Mouse (Mus musculus): ENCODE measurements around the gene Prkg1. TPM values are rescaled to one million over a fixed set of nuclear protein-coding genes. Genes with fewer than 3 reads are reported as not detected.
A peak's percentile ranks its signal among the peaks of the same experiment; 100 is the strongest.

Gene Prkg1
- polyA plus RNA-seq, 1 experiment from 2014 or later, result 3.2 TPM

- 84% methylated on average over 7 of the region's 7 CpGs for WGBS
- no peak overlapping the region for H3K4me3 ChIP-seq
- no peaks in the 10 kb centered on the region for H3K9me3 ChIP-seq (replicated peaks)
- no peaks in the 10 kb centered on the region for H3K36me3 ChIP-seq
- no peaks in the 10 kb centered on the region for H3K27me3 ChIP-seq (ENCODE audit: low read depth, poor library complexity, severe bottlenecking)
- H3K27ac ChIP-seq (replicated peaks), result no peak overlapping the region
- peaks cover 10% of the 10 kb centered on the region; the same call in 1 of the 2 replicates for H3K4me1 ChIP-seq
- DNase-seq (ENCODE audit: low spot score), result no peak
Observed at GRCm38 (mm10) chr19:31655826-31656225, 109.0 kb downstream of the Prkg1 start.

- peaks cover 4% of the 10 kb centered on the region; the same call in 1 of the 2 replicates for H3K4me1 ChIP-seq
- H3K27ac ChIP-seq (replicated peaks), result no peak overlapping the region
- no peak overlapping the region for H3K4me3 ChIP-seq
- 90% methylated on average over 6 of the region's 6 CpGs for WGBS
- H3K27me3 ChIP-seq (ENCODE audit: low read depth, poor library complexity, severe bottlenecking), result no peaks in the 10 kb centered on the region
- no peaks in the 10 kb centered on the region for H3K9me3 ChIP-seq (replicated peaks)
- DNase-seq (ENCODE audit: low spot score), result no peak
- H3K36me3 ChIP-seq, result no peaks in the 10 kb centered on the region
Observed at GRCm38 (mm10) chr19:31654022-31654421, 110.8 kb downstream of the Prkg1 start.

- DNase-seq (ENCODE audit: low spot score), result no peak
- Histone ChIP-seq H3K4me1 (peaks cover 6% of the 10 kb centered on the region), H3K27me3 (ENCODE audit: low read depth, poor library complexity, severe bottlenecking) (no peaks in the 10 kb centered on the region), H3K9me3 (replicated peaks) (no peaks in the 10 kb centered on the region), H3K27ac (replicated peaks) (no peak overlapping the region), H3K36me3 (no peaks in the 10 kb centered on the region), H3K4me3 (no peak overlapping the region)
- WGBS, result 92% methylated on average over 4 of the region's 4 CpGs
Observed at GRCm38 (mm10) chr19:31650452-31650851, 114.4 kb downstream of the Prkg1 start.

- H3K36me3 ChIP-seq, result no peaks in the 10 kb centered on the region
- H3K27me3 ChIP-seq (ENCODE audit: low read depth, poor library complexity, severe bottlenecking), result no peaks in the 10 kb centered on the region
- no peaks in the 10 kb centered on the region for H3K9me3 ChIP-seq (replicated peaks)
- WGBS, result 82% methylated on average over 2 of the region's 2 CpGs
- peaks cover 6% of the 10 kb centered on the region for H3K4me1 ChIP-seq
- no peak overlapping the region for H3K27ac ChIP-seq (replicated peaks)
- H3K4me3 ChIP-seq, result no peak overlapping the region
- no peak for DNase-seq (ENCODE audit: low spot score)
Observed at GRCm38 (mm10) chr19:31647492-31647891, 117.3 kb downstream of the Prkg1 start.

GRCm38 (mm10) chr19:31630899-31631869 is 133.6 kb downstream of the Prkg1 start:
- no peaks in the 10 kb centered on the region for H3K9me3 ChIP-seq (replicated peaks)
- no peaks in the 10 kb centered on the region for H3K27me3 ChIP-seq (ENCODE audit: low read depth, poor library complexity, severe bottlenecking)
- DNase-seq (ENCODE audit: low spot score), result no peak
- 70% methylated on average over 8 of the region's 8 CpGs for WGBS
- H3K4me3 ChIP-seq, result no peak overlapping the region
- peaks cover 12% of the 10 kb centered on the region for H3K4me1 ChIP-seq
- H3K27ac ChIP-seq (replicated peaks), result 0 out of 2 replicates have a peak overlapping the region, but pooled peaks have one; percentile 28
- no peaks in the 10 kb centered on the region for H3K36me3 ChIP-seq

GRCm38 (mm10) chr19:31621716-31622115 is 143.1 kb downstream of the Prkg1 start:
- WGBS, result 98% methylated on average over 1 of the region's 1 CpGs
- no peaks in the 10 kb centered on the region for H3K27me3 ChIP-seq (ENCODE audit: low read depth, poor library complexity, severe bottlenecking)
- DNase-seq (ENCODE audit: low spot score), result no peak
- no peaks in the 10 kb centered on the region for H3K9me3 ChIP-seq (replicated peaks)
- no peak overlapping the region for H3K27ac ChIP-seq (replicated peaks)
- H3K36me3 ChIP-seq, result no peaks in the 10 kb centered on the region
- no peak overlapping the region for H3K4me3 ChIP-seq
- peaks cover 5% of the 10 kb centered on the region; the same call in 1 of the 2 replicates for H3K4me1 ChIP-seq

GRCm38 (mm10) chr19:31616830-31617229 is 148.0 kb downstream of the Prkg1 start:
- DNase-seq (ENCODE audit: low spot score), result no peak
- Histone ChIP-seq H3K4me3 (no peak overlapping the region), H3K27me3 (ENCODE audit: low read depth, poor library complexity, severe bottlenecking) (no peaks in the 10 kb centered on the region), H3K36me3 (no peaks in the 10 kb centered on the region), H3K9me3 (replicated peaks) (no peaks in the 10 kb centered on the region), H3K4me1 (no peaks in the 10 kb centered on the region), H3K27ac (replicated peaks) (no peak overlapping the region)
- 86% methylated on average over 4 of the region's 4 CpGs for WGBS

- Histone ChIP-seq H3K4me3 (no peak overlapping the region), H3K36me3 (no peaks in the 10 kb centered on the region), H3K27me3 (ENCODE audit: low read depth, poor library complexity, severe bottlenecking) (no peaks in the 10 kb centered on the region), H3K9me3 (replicated peaks) (no peaks in the 10 kb centered on the region), H3K27ac (replicated peaks) (no peak overlapping the region), H3K4me1 (no peaks in the 10 kb centered on the region)
- DNase-seq (ENCODE audit: low spot score), result no peak
- 48% methylated on average over 4 of the region's 4 CpGs for whole genome bisulfite sequencing
Observed at GRCm38 (mm10) chr19:31616159-31616558, 148.7 kb downstream of the Prkg1 start.

GRCm38 (mm10) chr19:31613146-31613545 is 151.7 kb downstream of the Prkg1 start:
- Histone ChIP-seq H3K27me3 (ENCODE audit: low read depth, poor library complexity, severe bottlenecking) (no peaks in the 10 kb centered on the region), H3K4me3 (no peak overlapping the region), H3K36me3 (no peaks in the 10 kb centered on the region), H3K27ac (replicated peaks) (no peak overlapping the region), H3K4me1 (no peaks in the 10 kb centered on the region), H3K9me3 (replicated peaks) (no peaks in the 10 kb centered on the region)
- DNase-seq (ENCODE audit: low spot score), result no peak
- 90% methylated on average over 4 of the region's 4 CpGs for WGBS

GRCm38 (mm10) chr19:31602578-31602977 is 162.3 kb downstream of the Prkg1 start:
- Histone ChIP-seq H3K27ac (replicated peaks) (no peak overlapping the region), H3K4me3 (no peak overlapping the region), H3K36me3 (no peaks in the 10 kb centered on the region), H3K27me3 (ENCODE audit: low read depth, poor library complexity, severe bottlenecking) (no peaks in the 10 kb centered on the region), H3K9me3 (replicated peaks) (no peaks in the 10 kb centered on the region), H3K4me1 (no peaks in the 10 kb centered on the region)
- 97% methylated on average over 8 of the region's 8 CpGs for WGBS
- DNase-seq (ENCODE audit: low spot score), result no peak

- Histone ChIP-seq H3K4me1 (no peaks in the 10 kb centered on the region), H3K27ac (replicated peaks) (no peak overlapping the region), H3K4me3 (no peak overlapping the region), H3K27me3 (ENCODE audit: low read depth, poor library complexity, severe bottlenecking) (no peaks in the 10 kb centered on the region), H3K9me3 (replicated peaks) (no peaks in the 10 kb centered on the region), H3K36me3 (no peaks in the 10 kb centered on the region)
- DNase-seq (ENCODE audit: low spot score), result no peak
- WGBS, result 74% methylated on average over 1 of the region's 1 CpGs
Observed at GRCm38 (mm10) chr19:31594011-31594410, 170.8 kb downstream of the Prkg1 start.

- no peak overlapping the region for H3K27ac ChIP-seq (replicated peaks)
- no peaks in the 10 kb centered on the region for H3K4me1 ChIP-seq
- H3K9me3 ChIP-seq (replicated peaks), result no peaks in the 10 kb centered on the region
- H3K27me3 ChIP-seq (ENCODE audit: low read depth, poor library complexity, severe bottlenecking), result no peaks in the 10 kb centered on the region
- no peak overlapping the region for H3K4me3 ChIP-seq
- no peaks in the 10 kb centered on the region for H3K36me3 ChIP-seq
- DNase-seq (ENCODE audit: low spot score), result no peak
- WGBS, result 82% methylated on average over 5 of the region's 5 CpGs
Observed at GRCm38 (mm10) chr19:31590701-31591100, 174.1 kb downstream of the Prkg1 start.

- DNase-seq (ENCODE audit: low spot score), result no peak
- Histone ChIP-seq H3K27me3 (ENCODE audit: low read depth, poor library complexity, severe bottlenecking) (no peaks in the 10 kb centered on the region), H3K36me3 (no peaks in the 10 kb centered on the region), H3K4me1 (peaks cover 8% of the 10 kb centered on the region; the same call in 1 of the 2 replicates), H3K4me3 (no peak overlapping the region), H3K27ac (replicated peaks) (no peak overlapping the region), H3K9me3 (replicated peaks) (no peaks in the 10 kb centered on the region)
- 49% methylated on average over 4 of the region's 4 CpGs for WGBS
Observed at GRCm38 (mm10) chr19:31577092-31577491, 187.7 kb downstream of the Prkg1 start.

Data from midbrain, embryonic 10.5 days (tissue).